Mouse (Mus musculus) testis, postnatal 10 days (tissue): ENCODE data around the gene Megf8.
A peak's percentile ranks its signal among the peaks of the same experiment; 100 is the strongest.

Experiments
- DNase-seq: peaks from one replicate; pipeline ENCODE4 v3.0.0; 2021; ENCODE audit warnings: low spot score

Megf8 gene

DNA sequence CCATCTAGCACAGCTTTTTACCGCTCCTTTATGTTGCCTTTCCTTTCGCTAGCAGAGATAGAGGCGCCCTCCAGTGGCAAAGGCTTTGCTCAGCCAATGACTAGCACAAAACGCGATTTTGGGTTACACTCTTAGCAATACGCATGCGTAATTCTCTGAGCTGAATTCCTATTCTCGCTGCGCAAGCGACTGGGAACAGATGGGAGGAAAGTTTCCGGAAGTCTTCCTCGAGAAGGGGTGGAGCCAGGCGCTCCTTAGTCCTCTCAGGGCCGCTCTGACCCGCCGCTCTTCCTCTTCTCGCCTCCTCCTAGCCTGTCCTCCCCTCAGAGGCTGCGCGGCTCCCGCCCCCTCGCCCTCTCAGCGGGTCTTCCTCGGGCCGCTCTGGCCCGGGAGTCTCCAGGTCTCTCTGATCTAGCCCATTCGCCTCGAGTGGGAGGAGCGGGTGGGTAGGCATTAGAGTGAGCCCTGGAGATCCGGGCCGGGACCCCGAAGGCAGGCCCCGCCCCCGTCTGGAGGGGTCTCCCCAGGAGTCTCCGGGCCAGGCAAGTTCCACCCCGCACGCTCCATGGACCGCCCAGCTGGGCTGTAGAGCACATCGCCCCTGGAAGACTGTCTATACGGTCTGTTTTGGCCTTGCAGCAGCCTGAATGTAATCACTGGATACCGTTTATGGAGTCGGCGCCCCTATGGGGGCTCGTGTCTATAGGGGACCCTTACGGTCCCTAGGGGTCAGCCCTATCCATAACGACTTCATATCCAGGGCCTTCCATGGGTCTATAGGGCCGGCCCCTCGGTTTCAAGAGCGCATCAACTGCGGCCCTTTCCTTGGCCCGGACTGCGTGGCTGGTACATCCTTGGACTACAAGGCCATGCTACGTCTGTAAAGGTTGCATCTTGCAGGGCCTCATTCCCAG, at the start of gene Megf8:
Megf8 (plus strand) TSS at position 633 of the 914 bp plus-strand sequence.
- peak; percentile 96 for DNase-seq

DNA sequence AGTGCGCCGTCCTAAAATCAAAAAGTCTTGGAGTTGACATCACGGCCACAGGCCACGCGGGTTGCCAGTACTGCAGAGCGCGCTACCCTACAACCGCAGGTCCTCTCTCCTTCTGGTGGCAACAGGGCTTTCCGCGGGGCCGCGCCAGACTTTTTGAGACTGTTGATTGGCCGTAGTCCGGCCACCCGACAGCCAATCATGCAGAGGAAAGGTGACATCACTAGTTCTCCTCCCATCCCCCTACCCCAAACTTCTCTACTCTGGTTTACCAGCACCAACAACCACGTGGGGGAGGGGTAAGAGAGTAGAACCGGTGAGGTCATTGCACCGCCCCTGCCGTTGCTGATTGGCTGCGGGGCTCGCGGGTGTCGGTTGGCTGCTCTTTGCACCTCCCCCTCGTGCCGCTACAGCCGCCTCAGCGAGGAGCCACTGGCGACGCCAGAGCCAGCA, 49.6 kb upstream of the Megf8 start, which contains the start of gene Cic:
Cic (plus strand) TSS at position 404 of the 450 bp plus-strand sequence.
- DNase-seq: peak; percentile 97

GRCm38 (mm10) chr7:25267751-25268463, 49.1 kb upstream of the Megf8 start:
- DNase-seq: peak; percentile 98

- no peak for DNase-seq
Measured at GRCm38 (mm10) chr7:25268588-25268987, 48.4 kb upstream of the Megf8 start.

GRCm38 (mm10) chr7:25269029-25269428, 47.9 kb upstream of the Megf8 start:
- DNase-seq: peak; percentile 45

GRCm38 (mm10) chr7:25269545-25270271, 47.3 kb upstream of the Megf8 start:
- no peak for DNase-seq

DNA sequence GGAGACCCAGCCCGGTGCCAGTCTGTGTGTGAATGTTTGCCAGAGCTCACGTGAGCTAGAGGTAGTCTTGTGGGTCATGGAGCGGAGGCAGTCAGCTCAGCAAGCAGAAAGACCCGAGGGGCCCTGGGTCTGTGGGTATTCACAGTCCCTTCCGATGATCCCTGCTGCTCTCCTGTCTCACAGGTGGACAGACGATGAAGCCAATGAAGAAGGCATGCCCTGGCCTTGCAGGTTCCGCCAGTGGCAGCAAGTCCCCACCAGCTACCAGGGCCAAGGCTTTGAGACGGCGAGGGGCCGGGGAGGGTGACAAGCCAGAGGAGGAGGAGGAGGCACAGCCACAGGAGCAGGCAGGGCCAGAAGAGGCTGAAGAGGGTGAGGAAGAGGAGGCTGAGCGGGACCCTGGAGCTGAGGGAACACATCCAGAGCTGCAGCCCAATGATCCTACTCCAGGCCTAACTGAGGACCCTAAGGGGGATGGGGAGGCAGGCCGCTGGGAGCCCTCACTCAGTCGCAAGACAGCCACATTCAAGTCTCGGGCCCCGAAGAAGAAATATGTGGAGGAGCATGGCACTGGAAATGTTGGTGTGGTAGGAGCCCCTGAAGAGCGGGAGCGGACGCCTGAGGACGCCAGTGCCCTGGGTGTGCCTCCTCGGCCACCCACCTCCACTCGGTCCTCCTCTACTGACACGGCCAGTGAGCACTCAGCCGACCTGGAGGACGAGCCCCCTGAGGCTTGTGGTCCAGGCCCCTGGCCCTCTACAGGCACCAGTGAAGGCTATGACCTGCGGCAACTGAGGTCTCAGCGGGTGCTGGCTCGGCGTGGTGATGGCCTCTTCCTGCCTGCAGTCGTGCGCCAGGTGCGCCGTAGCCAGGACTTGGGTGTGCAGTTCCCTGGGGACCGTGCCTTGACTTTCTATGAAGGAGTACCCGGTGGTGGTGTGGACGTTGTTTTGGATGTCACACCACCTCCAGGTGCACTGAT, 46.0 kb upstream of the Megf8 start:
- DNase-seq: peak; percentile 46

- DNase-seq: peak; percentile 43
Measured at GRCm38 (mm10) chr7:25271651-25272444, 45.1 kb upstream of the Megf8 start.

DNA sequence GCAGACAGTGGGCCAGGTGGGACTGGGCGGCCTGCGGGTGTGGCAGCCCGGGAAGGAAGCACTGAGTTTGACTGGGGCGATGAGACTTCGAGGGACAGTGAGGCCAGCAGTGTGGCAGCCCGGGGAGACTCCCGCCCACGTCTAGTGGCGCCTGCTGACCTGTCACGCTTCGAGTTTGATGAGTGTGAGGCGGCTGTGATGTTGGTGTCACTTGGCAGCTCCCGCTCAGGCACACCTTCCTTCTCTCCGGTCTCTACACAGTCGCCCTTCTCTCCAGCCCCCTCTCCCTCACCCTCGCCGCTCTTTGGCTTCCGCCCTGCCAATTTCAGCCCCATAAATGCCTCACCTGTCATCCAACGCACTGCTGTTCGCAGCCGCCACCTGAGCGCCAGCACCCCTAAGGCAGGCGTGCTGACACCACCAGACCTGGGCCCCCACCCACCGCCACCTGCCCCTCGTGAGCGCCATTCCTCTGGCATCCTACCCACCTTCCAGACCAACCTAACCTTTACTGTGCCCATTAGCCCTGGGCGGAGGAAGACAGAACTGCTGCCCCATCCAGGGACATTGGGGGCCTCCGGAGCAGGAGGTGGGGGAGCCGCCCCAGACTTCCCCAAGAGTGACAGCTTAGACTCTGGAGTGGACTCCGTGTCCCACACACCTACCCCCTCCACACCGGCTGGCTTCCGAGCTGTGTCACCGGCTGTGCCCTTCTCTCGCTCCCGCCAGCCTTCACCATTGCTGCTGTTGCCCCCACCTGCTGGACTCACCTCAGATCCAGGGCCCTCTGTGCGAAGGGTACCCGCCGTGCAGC, 44.3 kb upstream of the Megf8 start:
- no peak for DNase-seq

GRCm38 (mm10) chr7:25273259-25274241, 43.4 kb upstream of the Megf8 start:
- peak; percentile 44 for DNase-seq

DNA sequence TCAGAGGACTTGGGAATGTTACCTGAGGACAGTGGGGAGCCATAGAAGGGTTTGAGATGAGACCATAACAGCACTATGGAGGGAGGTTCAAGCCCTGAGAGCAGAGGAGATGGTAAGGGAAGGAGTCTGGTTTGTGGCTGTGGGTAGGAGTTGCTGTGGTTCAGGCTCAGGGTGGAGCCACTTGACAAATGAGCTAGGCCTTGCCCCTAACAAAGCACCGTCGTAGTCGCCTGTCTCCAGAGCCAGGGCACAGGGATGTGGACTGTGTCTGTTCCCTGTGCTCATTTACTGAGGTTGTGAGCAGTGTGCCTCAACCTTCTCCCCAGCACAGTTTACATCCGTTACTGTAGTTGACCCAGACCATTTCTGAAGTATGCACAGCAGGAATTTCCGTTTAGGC, 42.4 kb upstream of the Megf8 start:
- DNase-seq: no peak

GRCm38 (mm10) chr7:25274996-25275395, 42.0 kb upstream of the Megf8 start:
- DNase-seq: no peak

DNA sequence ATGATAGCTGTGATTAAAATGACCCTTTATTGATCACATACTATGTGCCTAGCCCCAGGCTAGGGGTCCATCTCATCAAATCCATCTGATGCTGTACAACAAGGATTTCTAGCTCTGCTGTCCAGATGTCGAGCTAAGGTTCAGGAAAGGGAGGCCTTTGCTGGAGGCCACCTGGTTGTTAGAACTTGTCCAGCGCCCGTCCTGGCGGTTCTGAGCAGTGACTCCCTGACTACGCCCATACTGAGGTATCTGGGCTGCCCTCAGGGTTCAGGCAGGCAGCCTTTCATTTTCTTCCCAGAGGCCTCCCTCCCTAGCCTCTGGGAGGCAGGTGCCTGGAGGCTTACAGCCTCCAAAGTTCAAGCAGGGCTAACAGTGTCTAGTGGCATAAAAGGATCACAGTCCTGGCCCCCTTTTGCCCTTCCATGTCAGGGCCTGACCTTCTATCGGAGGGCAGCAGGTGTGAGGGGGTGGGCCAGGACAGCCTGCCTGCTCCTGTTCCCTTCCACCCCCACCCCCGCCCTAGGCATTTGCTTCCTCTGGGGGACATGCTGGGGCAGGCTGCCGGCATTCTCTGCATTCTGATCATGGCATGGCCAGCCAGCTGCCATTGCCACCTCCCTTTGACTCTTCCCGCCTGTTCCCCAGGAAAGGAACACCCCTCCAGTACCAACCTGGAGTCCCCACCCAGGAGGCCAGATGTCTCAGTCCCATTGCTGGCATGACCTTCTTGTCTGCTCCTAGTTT, 41.2 kb upstream of the Megf8 start:
- no peak for DNase-seq

DNA sequence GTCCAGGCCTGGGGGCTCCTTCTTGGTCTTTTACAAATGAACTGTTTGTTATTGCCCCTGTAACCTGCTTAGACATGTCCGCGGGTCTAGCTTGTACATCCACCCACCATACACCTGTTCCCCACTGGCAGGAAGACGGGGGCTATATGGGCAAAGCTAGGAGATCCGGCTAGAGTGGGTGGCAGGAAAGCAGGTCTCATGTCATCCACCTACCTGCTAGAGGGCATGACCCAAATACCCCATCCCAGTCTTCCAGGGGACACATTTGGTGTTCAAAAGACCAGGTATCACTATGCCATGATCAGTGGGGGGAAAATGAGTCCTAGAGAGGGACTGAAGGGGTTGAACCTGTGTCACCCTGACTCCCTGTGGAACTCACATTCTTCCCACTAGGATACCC, 39.6 kb upstream of the Megf8 start:
- no peak for DNase-seq

DNA sequence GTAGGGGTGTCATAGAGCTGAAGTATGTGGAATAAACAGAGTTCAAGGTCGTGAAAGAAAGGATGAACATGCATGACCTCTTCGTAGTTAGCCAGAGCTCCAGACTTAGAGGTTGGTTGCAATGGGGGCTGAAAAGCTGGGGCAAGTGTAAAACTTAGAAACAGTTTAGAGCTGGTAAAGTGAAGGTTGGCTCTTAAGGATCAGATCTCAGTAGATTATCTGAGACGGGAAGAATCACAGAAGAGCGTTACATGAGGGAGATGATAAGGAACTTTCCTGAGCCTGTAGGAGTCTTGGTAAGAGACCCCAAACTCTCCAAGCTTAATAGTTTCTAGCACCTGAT, 39.0 kb upstream of the Megf8 start:
- no peak for DNase-seq

- peak; percentile 84 for DNase-seq
Measured at GRCm38 (mm10) chr7:25278341-25279075, 38.5 kb upstream of the Megf8 start.
